ENCODE assay signal across 9 mouse cellular contexts in the genomic region with DNA sequence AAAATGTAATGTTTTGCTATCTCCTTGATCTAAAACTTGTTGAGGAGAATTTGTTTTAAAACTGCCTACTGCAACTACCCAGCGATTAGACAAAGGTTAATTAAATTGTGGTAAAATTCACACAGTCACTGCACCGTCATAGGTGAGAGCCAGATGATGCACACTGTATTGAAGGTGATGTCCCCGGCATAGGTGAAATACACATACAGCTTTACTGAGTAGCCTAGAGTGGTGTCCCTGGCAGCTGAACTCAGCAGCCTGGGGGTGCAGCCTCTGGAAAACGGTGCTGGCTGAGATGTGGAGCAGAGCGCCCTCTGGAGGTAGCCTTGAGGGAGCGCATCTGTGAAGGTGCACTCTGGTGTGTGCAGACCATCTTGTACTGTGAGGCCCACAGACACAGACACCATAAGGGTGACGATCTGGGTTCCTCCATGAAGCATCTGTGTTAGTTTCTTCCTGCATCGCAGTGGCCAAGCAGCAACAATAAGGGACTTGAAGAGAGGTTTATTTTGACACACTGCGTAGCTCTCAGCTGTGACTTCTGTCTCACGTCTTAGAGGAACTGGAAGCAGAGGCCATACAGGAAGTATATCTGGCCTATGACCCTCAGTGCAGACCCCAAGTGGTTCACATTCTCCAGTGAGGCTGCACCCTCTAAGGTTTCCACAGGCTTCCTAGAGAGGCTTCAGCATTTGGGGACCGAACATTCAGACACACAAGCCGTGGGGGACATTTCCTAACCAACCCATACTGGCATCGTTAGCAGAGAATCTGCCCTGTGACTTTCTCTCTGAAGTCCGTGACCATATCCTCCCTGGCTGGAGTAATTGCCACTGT.
A peak's percentile ranks its signal among the peaks of the same experiment; 100 is the strongest.
DNase-seq lines count a peak whose midpoint lies in the region; ATAC-seq and TF ChIP-seq lines count a peak whose summit lies in the region.
"Had no signal": no experiment of that assay in that cellular context is flagged by ENCODE, and none has a peak within 500 bp of the region (broad histone marks: within the 10 kb centered on the region; RNA-seq: fewer than 3 reads in every experiment).

No protein-coding gene starts in this region.

- no peak overlapping the region for H3K4me3 ChIP-seq in forebrain, postnatal 0 days (ENCODE audit: low read depth, low read length)
- H3K4me3 ChIP-seq in neural tube, embryonic 12.5 days: no peak overlapping the region
- H3K4me3 ChIP-seq: heart, embryonic 13.5 days had no signal

- peak; percentile 66 for TF ChIP-seq CTCF in forebrain, postnatal 0 days (IDR thresholded peaks at IDR 0.05; ENCODE audit: low read depth)

- no peaks in the 10 kb centered on the region for H3K36me3 ChIP-seq in forebrain, postnatal 0 days (ENCODE audit: insufficient read depth)
- no peaks in the 10 kb centered on the region for H3K36me3 ChIP-seq in neural tube, embryonic 12.5 days
- H3K36me3 ChIP-seq: heart, embryonic 13.5 days had no signal

- DNase-seq in cerebellum, postnatal 4 days (ENCODE audit: low spot score in 2 of 2): peak; percentile 28 to 41
- DNase-seq in cerebellum, adult 11 months: no peak
- peak; percentile 30 to 47 for DNase-seq in spleen, adult 18-20 months
- DNase-seq in spleen, adult 12 weeks (ENCODE audit: low spot score): no peak
- DNase-seq in forebrain, postnatal 0 days: peak; percentile 23
- DNase-seq in layer of hippocampus, postnatal 14 days (ENCODE audit: low spot score in 2 of 2): peak; percentile 36 to 53
- DNase-seq in c-Kit-positive CD71-positive TER-119-positive erythroid progenitor cells, embryonic 14.5 days (ENCODE audit: low spot score): no peak

- H3K27ac ChIP-seq in forebrain, postnatal 0 days (ENCODE audit: low read depth, low read length): no peak overlapping the region
- no peak overlapping the region for H3K27ac ChIP-seq in neural tube, embryonic 12.5 days
- H3K27ac ChIP-seq: heart, embryonic 13.5 days had no signal

- no peaks in the 10 kb centered on the region for H3K27me3 ChIP-seq in forebrain, postnatal 0 days (ENCODE audit: insufficient read depth, low read length)
- H3K27me3 ChIP-seq in neural tube, embryonic 12.5 days (replicated peaks): no peaks in the 10 kb centered on the region
- H3K27me3 ChIP-seq: heart, embryonic 13.5 days had no signal

- WGBS in forebrain, postnatal 0 days: 67% methylated on average over 14 of the region's 14 CpGs
- WGBS in neural tube, embryonic 12.5 days: 68% methylated on average over 14 of the region's 14 CpGs

- H3K4me1 ChIP-seq in forebrain, postnatal 0 days (ENCODE audit: insufficient read depth): no peaks in the 10 kb centered on the region
- H3K4me1 ChIP-seq in neural tube, embryonic 12.5 days: no peaks in the 10 kb centered on the region
- H3K4me1 ChIP-seq: heart, embryonic 13.5 days had no signal

- no peak overlapping the region for H3K4me2 ChIP-seq in forebrain, postnatal 0 days (ENCODE audit: low read depth)
- no peak overlapping the region for H3K4me2 ChIP-seq in neural tube, embryonic 12.5 days (replicated peaks)
- H3K4me2 ChIP-seq: heart, embryonic 13.5 days had no signal

- ATAC-seq in forebrain, postnatal 0 days: peak; percentile 29
- ATAC-seq in neural tube, embryonic 12.5 days (ENCODE audit: low FRiP score, low read depth): peak; percentile 53

- no peak overlapping the region for H3K9ac ChIP-seq in forebrain, postnatal 0 days
- no peak overlapping the region for H3K9ac ChIP-seq in neural tube, embryonic 12.5 days
- H3K9ac ChIP-seq: heart, embryonic 13.5 days had no signal

- no peaks in the 10 kb centered on the region for H3K9me3 ChIP-seq in forebrain, postnatal 0 days (ENCODE audit: low read length)
- H3K9me3 ChIP-seq in neural tube, embryonic 12.5 days: peaks cover 4% of the 10 kb centered on the region

Comparison
In these comparisons a context has a peak if more than half of its experiments do, and no peak if none do; other contexts are left out.
1. DNase-seq: peak in cerebellum, postnatal 4 days (2 of 2), spleen, adult 18-20 months (2 of 2), forebrain, postnatal 0 days (single experiment) and layer of hippocampus, postnatal 14 days (2 of 2); none in cerebellum, adult 11 months (single experiment), spleen, adult 12 weeks (single experiment) and c-Kit-positive CD71-positive TER-119-positive erythroid progenitor cells, embryonic 14.5 days (single experiment).